Mouse (Mus musculus): Measurements from ENCODE around the gene Dcst2. TPM values are rescaled to one million over a fixed set of nuclear protein-coding genes. Genes with fewer than 3 reads are reported as not detected.

Dcst2 gene
- total and polyA plus RNA-seq, 2 experiments from 2014 or later: 0.51 TPM; not detected in 1

GRCm38 (mm10) chr3:89320581-89321182 is 41.1 kb upstream of the Dcst2 start:
- WGBS: under 1% methylated on average over 33 of the region's 41 CpGs
- no peaks in the 10 kb centered on the region for H3K4me1 ChIP-seq (ENCODE audit: insufficient read depth, low read length)

GRCm38 (mm10) chr3:89321183-89322130 is 40.3 kb upstream of the Dcst2 start:
- no peaks in the 10 kb centered on the region for H3K4me1 ChIP-seq (ENCODE audit: insufficient read depth, low read length)

More at GRCm38 (mm10) chr3:89320581-89321182, 41.1 kb upstream of the Dcst2 start:
- H3K9me3 ChIP-seq (ENCODE audit: low read length): no peaks in the 10 kb centered on the region
- no peak for TF ChIP-seq CTCF (IDR thresholded peaks at IDR 0.05)
- peak; percentile 36 for ATAC-seq (ENCODE audit: low FRiP score)
- DNase-seq (ENCODE audit: low spot score): peak; percentile 86
- no peaks in the 10 kb centered on the region for H3K36me3 ChIP-seq (ENCODE audit: insufficient read depth, low read length)
- H3K4me2 ChIP-seq (ENCODE audit: low read depth, low read length, poor library complexity, severe bottlenecking): peak overlapping the region; percentile 80
- H3K9ac ChIP-seq (replicated peaks; ENCODE audit: low read length, poor library complexity, severe bottlenecking): peak overlapping the region; percentile 82
- H3K27me3 ChIP-seq (ENCODE audit: insufficient read depth, low read length): no peaks in the 10 kb centered on the region
- H3K27ac ChIP-seq (ENCODE audit: low read depth, low read length): peak overlapping the region; percentile 94
- H3K4me3 ChIP-seq (ENCODE audit: low read depth, low read length): peak overlapping the region; percentile 72

GRCm38 (mm10) chr3:89322131-89322500 is 39.7 kb upstream of the Dcst2 start:
- Histone ChIP-seq H3K4me2 (ENCODE audit: low read depth, low read length, poor library complexity, severe bottlenecking) (peak overlapping the region; percentile 80), H3K27ac (ENCODE audit: low read depth, low read length) (peak overlapping the region; percentile 94), H3K9me3 (ENCODE audit: low read length) (no peaks in the 10 kb centered on the region), H3K9ac (replicated peaks; ENCODE audit: low read length, poor library complexity, severe bottlenecking) (peak overlapping the region; percentile 82), H3K4me3 (ENCODE audit: low read depth, low read length) (peak overlapping the region; percentile 72), H3K36me3 (ENCODE audit: insufficient read depth, low read length) (no peaks in the 10 kb centered on the region), H3K4me1 (ENCODE audit: insufficient read depth, low read length) (no peaks in the 10 kb centered on the region), H3K27me3 (ENCODE audit: insufficient read depth, low read length) (no peaks in the 10 kb centered on the region)
- WGBS: under 1% methylated on average over 14 of the region's 14 CpGs
- no peak for TF ChIP-seq CTCF (IDR thresholded peaks at IDR 0.05)
- 0 out of 2 replicates have a peak, but pooled peaks have one; percentile 0 for ATAC-seq (ENCODE audit: low FRiP score)
- no peak for DNase-seq (ENCODE audit: low spot score)

More at GRCm38 (mm10) chr3:89321183-89322130, 40.3 kb upstream of the Dcst2 start:
- Histone ChIP-seq H3K4me3 (ENCODE audit: low read depth, low read length) (peak overlapping the region; percentile 72), H3K27me3 (ENCODE audit: insufficient read depth, low read length) (no peaks in the 10 kb centered on the region), H3K27ac (ENCODE audit: low read depth, low read length) (peak overlapping the region; percentile 94), H3K9ac (replicated peaks; ENCODE audit: low read length, poor library complexity, severe bottlenecking) (peak overlapping the region; percentile 82), H3K9me3 (ENCODE audit: low read length) (no peaks in the 10 kb centered on the region), H3K36me3 (ENCODE audit: insufficient read depth, low read length) (no peaks in the 10 kb centered on the region), H3K4me2 (ENCODE audit: low read depth, low read length, poor library complexity, severe bottlenecking) (peak overlapping the region; percentile 80)
- no peak for TF ChIP-seq CTCF (IDR thresholded peaks at IDR 0.05)
- 0% methylated on average over 55 of the region's 66 CpGs for whole genome bisulfite sequencing
- peak; percentile 24 for ATAC-seq (ENCODE audit: low FRiP score)
- DNase-seq (ENCODE audit: low spot score): peak; percentile 56

GRCm38 (mm10) chr3:89322514-89323165 is 39.1 kb upstream of the Dcst2 start, which contains the start of gene Efna3:
Gene Efna3, minus strand, starts transcription at chr3:89322965.
- WGBS: under 1% methylated on average over 51 of the region's 53 CpGs
- no peaks in the 10 kb centered on the region for H3K36me3 ChIP-seq (ENCODE audit: insufficient read depth, low read length)
- peak; percentile 91 for DNase-seq (ENCODE audit: low spot score)

GRCm38 (mm10) chr3:89325882-89326281 is 35.9 kb upstream of the Dcst2 start:
- H3K36me3 ChIP-seq (ENCODE audit: insufficient read depth, low read length): no peaks in the 10 kb centered on the region
- no peak overlapping the region for H3K4me2 ChIP-seq (ENCODE audit: low read depth, low read length, poor library complexity, severe bottlenecking)
- no peaks in the 10 kb centered on the region for H3K4me1 ChIP-seq (ENCODE audit: insufficient read depth, low read length)
- H3K4me3 ChIP-seq (ENCODE audit: low read depth, low read length): no peak overlapping the region
- no peak overlapping the region for H3K9ac ChIP-seq (replicated peaks; ENCODE audit: low read length, poor library complexity, severe bottlenecking)
- TF ChIP-seq CTCF (IDR thresholded peaks at IDR 0.05): no peak
- DNase-seq (ENCODE audit: low spot score): no peak
- no peak for ATAC-seq (ENCODE audit: low FRiP score)
- H3K27ac ChIP-seq (ENCODE audit: low read depth, low read length): no peak overlapping the region
- no peaks in the 10 kb centered on the region for H3K9me3 ChIP-seq (ENCODE audit: low read length)
- H3K27me3 ChIP-seq (ENCODE audit: insufficient read depth, low read length): no peaks in the 10 kb centered on the region
- 93% methylated on average over 8 of the region's 8 CpGs for WGBS

More at GRCm38 (mm10) chr3:89322514-89323165, 39.1 kb upstream of the Dcst2 start, which contains the start of gene Efna3:
- peak; percentile 45 for ATAC-seq (ENCODE audit: low FRiP score)
- peak within 1 kb of the TSS; percentile 80 for H3K4me2 ChIP-seq (ENCODE audit: low read depth, low read length, poor library complexity, severe bottlenecking)
- no peak for TF ChIP-seq CTCF (IDR thresholded peaks at IDR 0.05)
- H3K4me3 ChIP-seq (ENCODE audit: low read depth, low read length): peak within 1 kb of the TSS; percentile 72
- no peaks in the 10 kb centered on the region for H3K9me3 ChIP-seq (ENCODE audit: low read length)
- peak within 1 kb of the TSS; percentile 94 for H3K27ac ChIP-seq (ENCODE audit: low read depth, low read length)
- H3K27me3 ChIP-seq (ENCODE audit: insufficient read depth, low read length): no peaks in the 10 kb centered on the region
- no peaks in the 10 kb centered on the region for H3K4me1 ChIP-seq (ENCODE audit: insufficient read depth, low read length)
- peak within 1 kb of the TSS; percentile 82 for H3K9ac ChIP-seq (replicated peaks; ENCODE audit: low read length, poor library complexity, severe bottlenecking)

All from midbrain, postnatal 0 days (tissue).